Mouse (Mus musculus) brain, embryonic 14.5 days (tissue): ENCODE data around the gene Rin3.

Source experiments
- CTCF ChIP-seq: fragments of 200-500 bp; IDR thresholded peaks from 2 replicates; pipeline ENCODE4 v1.5.1; 2012; ENCODE audit warnings: inconsistent platforms, mild to moderate bottlenecking, moderate library complexity, borderline replicate concordance; ENCODE audit not compliant: insufficient read depth, insufficient read length; ENCODE audit errors: extremely low read depth
- POLR2A ChIP-seq: fragments of 200-500 bp; IDR thresholded peaks from 2 replicates; pipeline ENCODE4 v1.6.1; 2012; ENCODE audit warnings: mild to moderate bottlenecking, inconsistent platforms, borderline replicate concordance; ENCODE audit not compliant: poor library complexity, insufficient read depth, insufficient read length, severe bottlenecking; ENCODE audit errors: extremely low read depth

DNA sequence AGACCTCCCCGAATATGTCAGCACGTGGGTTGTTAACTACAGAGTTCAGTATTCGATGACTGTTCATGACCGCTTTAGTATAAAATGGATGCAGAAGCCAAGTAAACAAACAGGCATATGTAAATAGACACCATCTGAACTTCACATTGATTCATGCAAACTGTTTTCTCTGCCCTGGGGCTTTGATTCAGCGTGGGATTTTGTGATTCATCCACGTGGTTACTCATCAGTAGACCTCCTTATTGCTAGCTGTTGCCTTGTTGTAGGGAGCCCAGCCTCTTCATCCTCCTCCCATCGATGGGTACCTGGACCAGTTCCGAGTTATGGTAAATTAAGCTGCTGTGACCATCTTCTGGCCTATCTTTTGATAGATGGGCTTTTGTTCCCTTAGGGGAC lies 26.9 kb downstream of the Rin3 start:
- no peak for TF ChIP-seq CTCF
- TF ChIP-seq POLR2A: no peak
